Mouse (Mus musculus): ENCODE measurements around the gene Ly6g6d. TPM values are rescaled to one million over a fixed set of nuclear protein-coding genes. Genes with fewer than 3 reads are reported as not detected.
A peak's percentile ranks its signal among the peaks of the same experiment; 100 is the strongest.

The Ly6g6d gene
- total RNA-seq, 2 experiments from 2014 or later, result 0.99 to 2.1 TPM

DNA sequence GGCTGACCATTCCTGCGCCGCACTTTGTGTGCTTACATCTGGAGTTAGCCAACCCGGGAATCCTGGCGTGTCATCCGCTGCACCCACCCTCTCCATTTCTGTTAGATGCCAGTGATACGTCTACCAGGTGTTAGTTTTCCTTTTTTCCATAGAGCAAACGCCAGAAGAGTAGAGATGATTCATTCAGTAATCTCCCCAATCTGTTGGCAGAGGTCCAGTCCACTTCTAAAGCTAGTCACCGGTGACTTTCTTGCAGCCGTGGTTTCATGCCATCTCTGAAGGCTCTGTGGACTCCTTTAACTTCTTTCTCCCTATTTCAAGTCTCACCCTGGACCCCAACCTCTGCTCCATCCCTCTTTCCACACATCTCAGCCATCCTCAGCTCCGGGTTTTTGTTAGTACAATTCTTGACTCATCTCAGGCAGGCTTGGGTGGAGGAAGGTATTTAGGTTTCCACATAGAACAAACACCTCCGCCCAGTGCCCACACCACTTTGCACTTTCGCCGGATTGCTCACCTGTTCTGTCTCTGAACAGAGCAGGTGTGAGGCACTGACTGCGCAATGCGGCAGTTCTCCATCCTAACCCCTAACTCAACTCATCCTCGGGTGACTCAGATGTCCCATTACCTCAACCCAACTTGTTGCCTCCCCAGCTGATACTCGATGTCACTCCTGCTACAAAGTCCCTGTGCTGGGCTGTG lies 9.5 kb downstream of the Ly6g6d start:
- no peak for DNase-seq

DNA sequence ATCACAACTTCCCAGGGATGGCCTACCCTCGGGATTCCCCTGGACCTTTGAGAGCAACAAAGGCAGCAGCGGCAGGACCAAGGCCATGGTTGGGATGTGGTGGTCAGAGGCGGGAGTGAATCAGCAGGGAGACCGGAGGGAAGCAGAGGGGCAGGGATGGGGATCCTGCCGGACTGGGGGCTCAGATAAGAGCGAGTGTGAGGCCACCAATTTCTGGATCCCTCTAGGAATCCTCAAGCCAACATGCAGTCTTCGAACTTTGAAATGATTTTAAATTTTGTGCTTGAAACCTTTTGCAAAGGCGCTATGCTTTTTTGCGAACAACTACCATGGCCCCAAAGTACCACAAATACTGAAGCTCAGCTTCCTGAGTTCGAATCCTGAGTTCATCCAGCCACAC lies 11.8 kb downstream of the Ly6g6d start, which contains the start of gene Mpig6b:
Gene Mpig6b, minus strand, starts transcription at position 101 of the 400 bp plus-strand sequence.
- no peak for DNase-seq

DNA sequence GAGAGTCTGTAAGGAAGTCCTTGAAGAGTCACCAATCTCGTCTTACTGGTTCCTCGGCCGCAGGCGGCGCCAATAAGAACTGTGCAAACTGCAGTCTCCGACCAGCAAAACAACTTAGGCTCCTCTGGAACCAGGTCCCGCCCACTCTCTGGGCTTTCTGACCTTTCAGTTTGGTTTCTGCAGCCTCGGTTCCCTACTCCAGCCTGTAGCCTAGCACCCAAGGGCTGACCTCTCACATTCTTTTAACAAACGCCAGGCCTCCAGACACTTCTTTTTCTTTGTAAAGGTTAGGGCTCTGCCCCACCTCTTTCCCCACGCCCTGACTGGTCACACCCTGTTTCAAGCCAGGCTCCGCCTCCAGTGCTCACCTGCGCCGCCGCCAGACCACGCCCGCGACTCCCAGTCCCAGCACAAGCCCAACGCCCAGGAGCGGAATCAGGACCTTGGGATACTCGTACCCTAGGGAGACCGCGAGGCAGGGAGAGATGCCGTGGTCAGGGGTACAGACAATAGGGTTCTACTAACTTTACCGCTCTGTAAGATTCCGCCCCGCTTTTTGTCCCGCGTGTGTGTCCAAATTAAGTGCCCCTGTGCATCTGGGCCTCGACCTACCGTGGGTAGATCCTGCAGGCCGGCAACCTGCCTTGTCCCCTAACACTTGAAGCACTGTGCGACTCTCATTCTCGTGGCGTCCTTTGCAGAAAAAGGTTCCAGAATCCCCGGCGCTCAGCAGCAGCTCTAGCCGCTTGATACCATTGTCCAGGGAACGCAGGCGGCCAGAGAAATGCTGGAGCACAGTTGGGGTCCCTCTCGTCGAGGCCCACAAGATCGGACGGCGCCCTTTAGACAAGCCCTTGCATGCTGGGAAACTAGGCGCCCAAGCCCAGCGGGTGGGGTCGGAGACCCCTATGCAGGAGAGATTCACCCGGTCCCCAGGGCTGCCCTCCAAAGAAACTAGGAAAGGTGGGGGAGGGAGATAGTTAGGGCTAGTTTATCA lies 12.6 kb downstream of the Ly6g6d start, which contains the start of gene Ly6g6c:
Gene Ly6g6c, plus strand, starts transcription at position 438 of the 997 bp plus-strand sequence.
- no peak for DNase-seq

DNA sequence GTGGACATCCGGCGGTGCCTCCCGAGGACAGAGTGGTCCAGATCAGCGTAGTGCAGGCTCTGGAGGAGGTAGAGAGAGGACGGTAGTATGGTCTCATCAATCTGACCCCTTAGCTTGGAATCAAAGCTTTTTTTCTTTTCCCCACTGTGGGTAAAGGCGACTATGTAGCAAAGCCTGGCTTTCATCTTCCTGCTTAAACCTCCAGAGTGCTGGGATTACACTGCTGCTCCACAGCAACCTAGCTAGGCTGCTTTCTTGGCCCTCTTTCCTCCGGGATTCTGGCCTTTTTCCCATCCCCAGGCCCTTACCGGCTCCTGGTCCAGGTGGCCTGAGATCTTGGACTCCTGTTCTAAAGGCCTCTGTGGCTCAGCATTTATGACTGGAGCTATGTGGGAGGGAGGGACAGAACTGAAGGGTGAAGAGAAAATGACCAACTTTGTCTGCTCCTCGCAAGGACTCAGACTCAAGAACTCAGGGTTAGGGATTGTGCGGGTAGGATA lies 13.4 kb downstream of the Ly6g6d start:
- DNase-seq, result no peak

DNA sequence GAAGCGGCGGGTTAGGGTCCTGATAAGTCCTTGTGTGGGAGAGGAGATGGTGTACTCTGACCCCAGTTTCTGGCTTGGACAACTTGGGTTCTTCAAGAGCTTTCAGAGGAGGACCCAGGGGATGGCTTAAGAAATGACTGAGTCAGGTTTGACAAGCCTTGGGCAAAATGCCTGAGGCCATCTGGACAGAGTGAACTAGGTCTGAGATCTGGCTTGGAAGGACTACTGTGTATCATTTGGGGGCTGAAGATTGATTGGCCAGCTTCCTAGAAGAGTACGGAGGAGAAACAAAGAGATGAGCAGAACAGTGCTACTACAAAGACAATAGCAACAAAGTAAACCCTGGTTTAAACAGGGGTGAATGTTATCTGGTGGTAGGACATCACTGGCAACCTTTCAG lies 14.4 kb downstream of the Ly6g6d start:
- DNase-seq, result no peak

DNA sequence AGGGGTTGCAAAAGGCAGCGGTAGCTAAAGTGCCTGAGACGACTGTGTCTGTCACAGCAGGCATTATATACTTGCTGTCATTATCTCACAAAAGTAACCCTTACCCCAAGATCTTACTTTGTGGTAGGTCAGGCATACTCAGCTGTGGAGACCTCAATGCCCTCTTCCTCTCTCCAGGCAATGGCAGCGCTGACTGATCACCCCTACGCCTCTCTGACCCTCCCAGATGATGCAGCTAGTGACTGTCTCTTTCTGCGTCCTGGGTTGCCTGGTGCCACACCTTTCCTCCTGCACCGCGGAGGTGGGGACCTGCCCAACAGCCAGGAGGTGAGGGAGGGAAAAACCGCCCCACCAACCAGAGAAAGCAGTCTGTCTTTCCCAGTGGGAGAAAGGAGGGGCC lies 16.6 kb downstream of the Ly6g6d start:
- no peak for DNase-seq

DNA sequence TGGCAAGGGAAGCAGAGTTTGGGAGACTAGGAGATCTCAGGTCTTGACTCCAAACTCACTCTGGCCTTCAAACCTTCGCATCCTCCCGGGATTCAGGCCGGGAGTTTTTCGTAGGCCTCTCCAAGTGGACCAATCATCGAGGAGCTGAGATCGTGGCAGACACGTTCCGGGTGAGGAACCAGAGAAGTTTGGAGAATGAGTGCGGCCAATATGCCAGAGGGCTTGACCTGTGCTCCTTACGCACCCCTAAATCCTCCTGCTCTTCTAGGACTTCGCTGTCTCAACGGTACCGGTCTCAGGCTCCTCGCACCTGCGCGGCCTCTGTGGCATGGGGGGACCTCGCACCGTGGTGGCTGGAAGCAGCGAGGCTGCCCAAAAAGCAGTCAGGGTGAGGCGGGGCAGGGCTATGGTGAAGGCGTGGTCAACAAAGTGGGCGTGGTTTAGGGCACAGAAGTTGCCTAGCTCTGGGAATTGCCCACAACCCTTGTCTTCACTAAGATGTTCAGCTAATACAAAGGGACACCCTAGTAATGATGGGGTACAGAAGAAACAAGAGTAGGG lies 17.0 kb downstream of the Ly6g6d start:
- DNase-seq, result no peak

DNA sequence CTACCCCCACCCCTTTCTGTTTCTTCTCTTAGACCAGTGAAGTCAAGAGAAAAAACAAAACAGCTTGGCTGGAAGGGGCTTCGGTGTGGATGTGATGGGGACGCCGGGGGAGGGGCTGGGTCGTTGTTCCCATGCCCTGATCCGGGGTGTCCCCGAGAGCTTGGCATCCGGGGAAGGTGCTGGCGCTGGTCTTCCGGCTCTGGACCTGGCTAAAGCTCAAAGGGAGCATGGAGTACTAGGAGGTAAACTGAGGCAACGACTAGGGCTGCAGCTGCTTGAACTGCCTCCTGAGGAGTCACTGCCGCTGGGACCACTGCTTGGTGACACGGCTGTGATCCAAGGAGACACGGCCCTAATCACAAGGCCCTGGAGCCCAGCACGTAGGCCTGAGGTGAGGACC lies 17.8 kb downstream of the Ly6g6d start:
- DNase-seq, result no peak

DNA sequence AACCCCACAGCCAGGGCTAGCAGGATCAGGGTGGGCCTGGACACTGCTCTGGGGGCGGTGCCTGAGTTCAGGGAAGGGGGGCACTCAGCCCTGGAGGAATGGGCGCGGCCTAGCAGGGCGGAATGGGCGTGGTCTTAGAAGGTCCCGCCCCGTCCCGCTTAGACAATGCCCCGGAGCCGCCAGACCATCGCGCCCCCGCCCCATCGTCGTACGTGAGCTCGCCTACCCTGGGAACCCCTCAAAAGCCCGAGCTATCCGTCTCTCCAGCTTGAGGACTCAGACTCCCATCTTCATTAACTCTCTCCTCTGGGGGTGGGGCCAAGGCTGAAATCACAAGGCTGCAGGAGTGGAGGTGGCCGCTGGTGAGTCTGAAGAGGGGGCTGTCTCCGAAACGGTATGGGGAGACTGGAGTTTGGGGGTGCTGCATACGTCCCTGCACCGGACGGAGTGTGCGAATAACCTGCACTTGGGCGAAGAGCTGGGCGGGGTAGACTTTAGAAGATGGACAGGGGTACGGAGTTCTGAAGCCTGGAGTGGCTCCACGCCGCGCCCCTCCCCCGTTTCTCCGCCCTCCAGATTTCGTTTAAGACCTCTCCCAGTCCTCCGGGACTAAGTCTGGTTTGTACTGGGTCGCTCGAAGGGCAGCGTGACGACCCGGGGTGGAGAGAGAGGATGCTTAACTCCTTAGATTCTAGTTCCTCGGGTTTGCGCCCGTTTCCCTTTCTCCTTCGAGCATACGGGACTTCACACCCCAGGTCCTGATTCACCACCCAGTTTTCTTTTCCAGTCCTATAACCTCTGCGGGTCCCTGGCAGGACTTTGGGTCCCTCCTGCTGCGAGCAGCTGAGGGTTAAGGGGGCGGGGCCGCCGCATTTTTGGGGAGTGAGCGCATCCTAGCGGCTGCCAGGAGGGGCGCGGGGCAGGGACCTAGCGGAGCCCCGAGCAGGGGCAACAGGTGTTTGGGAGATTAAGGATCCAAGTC lies 18.7 kb downstream of the Ly6g6d start, which contains the start of gene Ddah2:
Gene Ddah2, plus strand, starts transcription at position 125 of the 982 bp plus-strand sequence.
- DNase-seq, result peak; percentile 67 to 78

DNA sequence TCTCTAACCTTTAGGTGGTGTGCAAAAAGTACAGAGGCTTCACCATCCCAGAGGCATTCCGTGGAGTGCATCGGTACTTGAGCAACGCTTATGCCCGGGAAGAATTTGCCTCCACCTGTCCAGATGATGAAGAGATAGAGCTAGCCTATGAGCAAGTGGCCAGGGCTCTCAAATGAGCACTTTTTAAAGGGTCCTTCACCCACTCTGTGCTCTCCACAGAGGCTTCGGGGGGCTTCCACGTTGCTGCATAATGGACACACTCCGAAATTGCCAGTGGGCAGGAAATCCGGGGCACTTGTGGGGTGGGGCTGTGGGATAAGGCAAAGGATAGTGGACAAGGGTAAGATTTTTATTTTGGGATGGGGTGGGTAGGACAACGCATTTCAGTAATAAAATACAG lies 19.5 kb downstream of the Ly6g6d start:
- DNase-seq, result no peak

DNA sequence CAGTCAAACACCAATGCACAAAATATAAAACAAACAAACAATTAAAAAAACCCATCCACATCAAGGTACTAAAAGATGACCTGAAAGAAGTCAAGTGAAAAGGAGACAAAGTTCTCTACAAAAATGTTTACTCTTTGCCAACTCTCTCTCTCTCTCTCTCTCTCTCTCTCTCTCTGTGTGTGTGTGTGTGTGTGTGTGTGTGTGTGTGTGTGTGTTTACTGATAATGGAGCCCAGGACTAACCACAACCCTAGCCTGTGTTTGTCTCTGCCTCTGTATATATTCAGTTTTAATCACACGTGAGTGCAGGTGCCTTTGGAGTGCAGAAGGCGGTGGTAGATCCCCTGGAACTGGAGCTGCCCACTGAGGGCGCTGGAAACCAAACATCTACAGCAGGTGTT lies 20.8 kb downstream of the Ly6g6d start:
- DNase-seq, result no peak

DNA sequence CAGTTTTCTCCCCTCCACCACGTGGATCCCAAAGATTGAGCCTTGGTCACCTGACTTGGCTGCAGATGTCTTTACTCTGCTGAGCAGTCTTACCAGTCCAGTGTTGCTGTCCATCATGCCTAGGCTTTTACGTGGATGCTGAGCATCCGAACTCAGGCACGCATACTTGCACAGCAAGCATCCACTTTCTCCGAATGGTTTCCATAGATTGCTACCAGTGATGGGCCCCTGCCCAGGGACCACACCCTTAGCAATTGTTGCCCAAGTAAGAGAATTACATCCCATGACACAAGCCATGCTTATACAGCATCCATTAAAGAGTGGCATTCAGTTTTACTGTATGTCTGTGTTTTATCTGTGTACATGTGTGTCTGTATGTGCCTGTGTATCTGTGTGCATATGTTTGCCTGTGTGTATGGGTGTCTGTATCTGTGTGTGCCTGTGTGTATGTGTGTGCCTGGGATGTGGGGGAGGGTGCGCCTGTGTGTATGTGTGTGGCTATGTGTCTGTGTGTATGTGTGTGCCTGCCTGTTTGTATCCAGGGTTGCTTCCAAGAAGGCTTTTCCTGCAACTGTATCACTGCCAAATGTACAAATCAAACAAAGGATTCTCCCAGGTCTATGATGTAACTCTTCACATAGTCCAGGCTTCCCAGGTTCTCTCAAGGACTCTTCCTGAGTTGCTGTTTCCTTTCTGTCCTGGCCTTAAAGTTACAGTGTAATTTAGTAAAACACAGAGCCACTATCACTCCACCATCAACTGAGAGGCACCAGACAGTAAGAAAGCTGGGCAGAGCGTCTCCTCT lies 22.0 kb downstream of the Ly6g6d start:
- DNase-seq, result no peak

DNA sequence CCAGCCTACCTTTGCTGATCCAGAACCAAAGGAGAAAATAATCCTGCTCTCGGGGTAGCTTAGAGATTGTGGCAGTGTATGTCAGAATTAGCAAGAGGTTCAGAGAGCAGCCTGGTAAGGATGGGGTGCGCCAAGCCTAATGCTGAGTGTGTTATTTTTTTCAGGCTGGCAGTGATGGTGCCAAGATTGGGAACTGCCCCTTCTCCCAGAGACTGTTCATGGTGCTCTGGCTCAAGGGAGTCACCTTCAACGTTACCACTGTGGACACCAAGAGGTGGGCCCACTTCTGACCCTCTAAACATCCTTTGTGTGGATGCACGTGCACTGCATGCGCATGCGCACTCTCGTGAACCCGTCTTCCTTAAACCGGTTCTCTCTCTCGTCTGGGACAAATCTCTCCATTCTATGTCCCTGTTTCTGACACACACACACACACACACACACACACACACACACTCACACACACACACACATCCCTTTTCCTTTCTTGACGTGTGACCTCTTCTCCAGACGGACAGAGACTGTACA lies 25.5 kb downstream of the Ly6g6d start:
- DNase-seq, result no peak

DNA sequence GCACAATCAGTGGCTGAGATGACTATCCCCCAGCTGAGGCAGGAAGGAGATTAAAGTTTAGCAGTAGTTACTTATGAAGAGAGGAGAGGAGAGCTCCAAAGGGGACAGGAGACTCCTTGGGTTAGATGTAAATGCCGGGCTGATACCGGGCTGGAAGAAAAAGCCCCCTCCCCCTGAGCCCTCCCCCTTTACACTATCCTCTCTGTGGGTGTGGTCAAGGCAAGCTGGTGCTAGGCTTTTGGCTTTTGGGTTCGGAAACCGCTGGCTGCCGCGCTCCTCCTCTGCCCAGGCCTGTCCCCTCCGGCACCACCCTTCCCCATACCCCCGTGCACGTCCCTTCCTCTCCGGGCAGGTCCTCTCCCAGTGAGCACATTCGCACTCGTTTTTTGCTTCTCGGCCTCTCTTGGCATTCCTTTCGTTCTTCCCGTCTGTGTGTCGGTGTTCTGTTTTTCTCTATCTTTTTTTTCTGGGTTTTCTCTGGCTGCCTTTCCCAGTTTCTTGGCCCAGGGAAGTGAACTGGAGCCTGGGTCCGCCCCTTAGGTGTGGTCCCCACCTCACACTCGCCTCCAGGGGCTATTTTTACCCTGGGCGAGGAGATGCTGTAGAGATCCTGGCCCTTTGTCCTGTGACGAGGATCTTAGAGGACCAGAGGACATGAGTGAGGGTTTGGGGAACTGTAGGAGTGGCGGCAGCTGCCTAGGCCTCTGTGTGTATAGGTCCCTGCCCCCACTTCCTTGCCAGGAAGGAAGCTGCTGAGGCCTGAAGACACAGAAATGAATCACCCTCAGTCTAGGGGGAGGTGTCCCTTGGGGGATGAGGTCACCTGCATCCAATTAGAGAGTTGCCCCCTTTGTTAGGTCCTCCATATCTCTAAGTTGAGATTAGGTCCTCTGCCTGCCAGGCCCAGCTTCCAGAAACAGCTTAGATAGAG lies 26.4 kb downstream of the Ly6g6d start:
- DNase-seq, result no peak

DNA sequence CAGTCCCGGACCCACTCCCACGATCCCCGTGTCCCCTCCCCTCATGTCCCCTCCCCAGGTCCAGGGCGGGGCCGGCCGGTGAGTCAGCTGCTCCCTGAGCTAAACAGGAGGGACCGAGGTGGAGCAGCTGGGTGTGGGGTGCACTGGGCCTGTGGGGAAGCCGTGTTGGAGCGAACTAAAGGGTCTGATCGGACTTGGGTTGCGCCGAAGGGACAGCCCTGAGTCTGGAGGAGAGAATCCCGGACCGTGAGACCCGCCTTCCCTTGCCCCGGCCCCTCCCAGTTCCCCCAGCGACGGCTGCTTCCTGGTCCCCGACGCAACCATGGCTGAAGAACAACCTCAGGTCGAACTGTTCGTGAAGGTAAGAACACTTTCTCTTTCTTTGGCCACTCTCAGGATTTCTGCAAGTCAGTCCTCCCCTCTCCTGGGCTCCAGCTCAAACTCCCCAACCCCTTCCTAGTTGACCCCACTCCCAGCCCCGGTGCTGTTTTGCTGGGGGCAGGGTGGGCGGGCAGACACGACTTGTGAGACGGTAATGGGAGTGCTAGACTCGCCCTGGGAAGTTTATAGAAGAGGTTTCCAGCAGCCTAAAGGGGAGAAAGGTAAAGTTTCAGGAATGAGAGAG lies 27.6 kb downstream of the Ly6g6d start:
- no peak for DNase-seq

DNA sequence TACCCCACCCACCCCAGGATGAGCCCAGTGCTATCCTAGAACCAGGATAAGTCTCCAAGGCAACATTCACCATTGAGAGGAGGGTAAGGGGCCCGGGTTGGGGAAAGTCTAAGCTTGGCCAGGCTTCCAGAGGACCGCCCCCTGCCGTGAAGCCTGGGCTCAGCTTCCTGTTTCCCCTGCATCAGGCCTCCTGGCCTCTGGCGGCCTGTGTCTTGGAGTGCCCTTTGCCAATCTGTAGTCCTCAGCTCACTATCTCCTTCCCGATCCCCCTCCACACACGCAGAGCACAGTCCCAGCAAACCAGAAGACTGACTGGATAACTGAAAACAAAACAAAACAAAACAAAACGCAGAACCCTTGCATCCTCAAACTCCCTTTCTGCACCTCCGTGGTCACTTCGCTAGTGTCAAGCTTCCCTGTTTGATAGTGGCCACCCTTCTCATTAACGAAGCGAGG lies 28.3 kb downstream of the Ly6g6d start, which contains the start of gene Clic1:
Gene Clic1, plus strand, starts transcription at position 406 of the 456 bp plus-strand sequence.
- DNase-seq, result no peak

DNA sequence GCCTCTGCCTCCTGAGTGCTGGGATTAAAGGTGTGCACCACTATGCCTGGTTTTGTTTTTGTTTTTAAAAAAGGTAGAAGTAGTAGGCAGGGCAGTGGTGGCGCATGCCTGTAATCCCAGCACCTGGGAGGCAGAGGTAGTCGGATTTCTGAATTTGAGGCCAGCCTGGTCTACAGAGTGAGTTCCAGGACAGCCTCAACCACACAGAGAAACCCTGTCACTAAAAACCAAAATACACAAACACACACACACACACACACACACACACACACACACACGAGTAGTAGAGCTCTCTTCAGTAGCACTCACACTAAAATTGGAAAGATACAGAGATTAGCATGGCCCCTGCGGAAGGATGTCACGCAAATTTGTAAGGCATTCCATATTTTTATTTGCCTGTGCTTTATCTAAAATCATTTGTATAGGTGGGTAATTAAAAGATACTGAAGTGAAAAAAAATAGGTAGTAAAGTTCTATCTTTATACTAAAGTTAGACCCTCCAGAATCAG lies 28.9 kb downstream of the Ly6g6d start:
- no peak for DNase-seq
